Mouse (Mus musculus) gastrocnemius, postnatal 14 days (tissue): ENCODE measurements around the gene Adgrf5. TPM values are rescaled to one million over a fixed set of nuclear protein-coding genes. Genes with fewer than 3 reads are reported as not detected.
"Not testable (repeated sequence)": the region's sequence is repeated elsewhere in the genome, so short reads cannot be mapped to it uniquely, and the experiment has no call there.

Source experiments
- DNase-seq: peaks from one replicate; pipeline ENCODE4 v3.0.0; 2021; ENCODE audit warnings: mixed read lengths
- intact Hi-C: fragments of 180-260 bp; cut with DNase I; formaldehyde crosslinking; loops from one replicate; pipeline ENCODE4 v1.15.1; 2025; ENCODE audit warnings: low total_unique reads
- long read RNA-seq, 2 experiments: library from polyadenylated mRNA; stranded (forward); transcript quantifications; one replicate each; pipeline ENCODE4 v2.0.0; 2021
- total RNA-seq, 2 experiments: library from RNA; stranded (reverse); gene quantifications; 2 replicates each; pipeline ENCODE4 v1.2.3; 2021

Adgrf5 gene
- total RNA-seq, result 100 to 1,000 TPM in 1 of 2 experiments, 10 to 100 TPM in 1; 81.4 to 133 TPM
- long read RNA-seq, experiment 1, full-length matches to known transcripts, result 3 of 22 reads
- long read RNA-seq, experiment 1, partial matches to known transcripts, result 2 of 22 reads
- long read RNA-seq, experiment 1, other reads (novel, unspliced or antisense), result 17 of 22 reads
- long read RNA-seq, experiment 2, full-length matches to known transcripts, result 5 of 44 reads
- long read RNA-seq, experiment 2, partial matches to known transcripts, result 4 of 44 reads
- long read RNA-seq, experiment 2, other reads (novel, unspliced or antisense), result 35 of 44 reads

GRCm38 (mm10) chr17:43359826-43360619, at the start of gene Adgrf5:
Adgrf5 (plus strand) TSS chr17:43360451.
- intact Hi-C loops, result no loop called here
- no peak for DNase-seq

- DNase-seq, result no peak
- intact Hi-C loops, result loop anchor here (5.0 kb wide), 1 partner anchor 131 kb away; no protein-coding TSS in a partner anchor
Observed at GRCm38 (mm10) chr17:43325986-43326671, 34.1 kb upstream of the Adgrf5 start.

GRCm38 (mm10) chr17:43326726-43327700, 33.2 kb upstream of the Adgrf5 start:
- peak; percentile 41 for DNase-seq
- intact Hi-C loops, result loop anchor here (5.0 kb wide), 1 partner anchor 130 kb away; no protein-coding TSS in a partner anchor

GRCm38 (mm10) chr17:43327810-43328209, 32.4 kb upstream of the Adgrf5 start:
- intact Hi-C loops, result loop anchor here (5.0 kb wide), 1 partner anchor 129 kb away; no protein-coding TSS in a partner anchor

DNA sequence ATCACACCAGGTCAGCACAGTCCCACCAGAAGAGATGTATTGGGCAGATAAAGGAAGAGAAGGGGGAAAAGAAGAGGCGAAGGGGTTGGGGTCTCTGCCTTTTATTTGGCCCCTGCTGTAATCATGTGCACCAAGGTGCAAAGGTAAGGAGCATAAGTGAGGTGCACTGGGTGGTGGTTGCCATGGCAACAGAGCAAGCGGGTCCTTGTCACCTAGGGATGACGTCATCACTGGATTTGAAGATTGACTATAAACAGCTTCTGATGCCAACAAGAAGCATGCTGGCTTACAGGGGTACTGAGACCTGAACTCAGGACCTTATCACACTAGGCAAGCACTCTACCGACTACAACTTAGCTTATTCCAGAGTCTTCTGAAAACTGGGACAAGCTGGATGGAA, 31.0 kb upstream of the Adgrf5 start:
- no peak for DNase-seq
- intact Hi-C loops, result loop anchor here (5.0 kb wide), 1 partner anchor 128 kb away; no protein-coding TSS in a partner anchor

More at GRCm38 (mm10) chr17:43327810-43328209, 32.4 kb upstream of the Adgrf5 start:
- no peak for DNase-seq

DNA sequence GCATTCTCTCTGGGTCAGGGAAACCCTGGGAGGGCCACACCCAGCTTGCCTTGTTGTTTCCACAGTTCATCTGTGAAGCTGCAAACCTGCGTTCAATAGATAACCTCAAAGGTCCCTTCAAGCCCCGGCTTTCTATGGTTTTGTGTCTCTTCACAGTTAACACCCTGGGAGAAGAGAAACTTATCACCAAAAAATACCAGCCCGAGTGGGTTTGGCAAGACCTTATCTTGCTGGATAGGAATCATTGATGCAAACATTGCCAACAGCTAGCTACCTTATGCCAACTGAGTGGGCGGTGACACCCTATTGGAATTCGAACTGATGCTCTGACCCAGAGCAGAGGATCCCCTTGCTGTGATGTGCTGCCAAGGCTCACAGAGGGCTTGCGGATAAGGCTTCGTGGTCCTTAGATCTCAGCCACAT, 30.5 kb upstream of the Adgrf5 start:
- DNase-seq, result no peak
- intact Hi-C loops, result loop anchor here (5.0 kb wide), 1 partner anchor 128 kb away; no protein-coding TSS in a partner anchor

DNA sequence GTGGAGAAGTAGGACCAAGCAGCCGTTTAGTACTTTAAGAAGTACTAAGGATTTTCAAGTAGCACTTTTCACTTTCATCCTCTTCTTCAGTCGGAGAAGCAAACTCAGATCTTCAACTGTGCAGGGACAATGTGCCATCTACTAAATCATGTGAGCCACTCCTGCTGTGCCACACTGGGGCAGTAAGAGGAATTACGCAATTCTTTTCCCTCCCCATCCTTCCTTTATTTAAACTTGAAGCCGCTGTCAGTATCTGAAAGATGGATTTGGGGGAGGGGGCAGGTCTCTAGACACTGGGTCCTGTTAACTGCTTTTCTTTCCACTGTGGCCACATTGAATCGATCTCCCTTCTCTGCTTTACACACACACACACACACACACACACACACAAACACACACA, 27.6 kb upstream of the Adgrf5 start:
- intact Hi-C loops, result no loop called here
- no peak for DNase-seq

- no peak for DNase-seq
- intact Hi-C loops, result no loop called here
Observed at GRCm38 (mm10) chr17:43334074-43334473, 26.2 kb upstream of the Adgrf5 start.

- no peak for DNase-seq
- intact Hi-C loops, result no loop called here
Observed at GRCm38 (mm10) chr17:43337643-43338042, 22.6 kb upstream of the Adgrf5 start.

GRCm38 (mm10) chr17:43338279-43338678, 22.0 kb upstream of the Adgrf5 start:
- intact Hi-C loops, result no loop called here

GRCm38 (mm10) chr17:43346499-43346898, 13.8 kb upstream of the Adgrf5 start:
- intact Hi-C loops, DNase-seq: not testable (repeated sequence)

More at GRCm38 (mm10) chr17:43338279-43338678, 22.0 kb upstream of the Adgrf5 start:
- no peak for DNase-seq

- intact Hi-C loops, result no loop called here
- no peak for DNase-seq
Observed at GRCm38 (mm10) chr17:43357902-43358539, 2.2 kb upstream of the Adgrf5 start.

DNA sequence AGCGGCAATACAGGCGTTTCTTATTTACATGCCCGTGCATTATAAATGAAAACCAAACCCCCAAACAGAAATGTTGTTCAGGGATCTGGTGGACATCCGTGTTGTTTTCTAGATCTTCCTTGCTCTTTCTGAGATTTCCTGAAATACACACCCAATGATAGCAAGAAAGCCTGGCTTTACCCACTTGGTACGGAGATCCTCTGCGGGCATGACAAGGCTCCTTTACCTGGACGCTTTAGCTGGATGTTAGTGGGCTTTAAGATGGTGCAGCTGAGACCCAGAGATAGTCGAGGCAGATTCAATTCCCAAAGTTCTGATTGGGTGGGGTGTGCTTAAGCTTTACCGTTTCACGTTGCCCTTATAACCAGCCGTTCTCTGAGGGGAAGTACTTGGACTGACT, 770 bp downstream of the Adgrf5 start:
- intact Hi-C loops, result no loop called here
- DNase-seq, result no peak

GRCm38 (mm10) chr17:43362362-43362761, 2.1 kb downstream of the Adgrf5 start:
- no peak for DNase-seq
- intact Hi-C loops, result no loop called here

DNA sequence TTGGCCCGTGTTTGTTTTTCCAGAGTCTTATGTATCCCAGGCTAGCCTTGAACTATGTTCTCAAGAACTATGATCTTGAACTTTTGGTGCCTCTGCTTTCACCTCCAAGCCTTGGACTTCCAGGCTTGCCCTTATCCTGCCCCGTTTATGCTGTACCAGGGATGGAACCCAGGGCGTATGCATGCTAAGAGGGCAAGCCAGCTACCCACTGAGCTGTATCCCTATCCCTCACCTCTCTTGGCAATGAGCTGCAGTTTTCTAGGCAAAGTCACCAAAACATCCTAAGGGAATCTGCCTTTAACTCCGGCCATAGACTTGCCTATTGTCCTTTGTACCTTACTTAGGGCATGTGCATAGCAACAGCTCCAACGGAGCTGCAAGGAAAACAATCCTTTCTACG, 2.6 kb downstream of the Adgrf5 start:
- DNase-seq, result no peak
- intact Hi-C loops, result no loop called here

- DNase-seq, result no peak
- intact Hi-C loops, result no loop called here
Observed at GRCm38 (mm10) chr17:43363921-43364320, 3.7 kb downstream of the Adgrf5 start.

DNA sequence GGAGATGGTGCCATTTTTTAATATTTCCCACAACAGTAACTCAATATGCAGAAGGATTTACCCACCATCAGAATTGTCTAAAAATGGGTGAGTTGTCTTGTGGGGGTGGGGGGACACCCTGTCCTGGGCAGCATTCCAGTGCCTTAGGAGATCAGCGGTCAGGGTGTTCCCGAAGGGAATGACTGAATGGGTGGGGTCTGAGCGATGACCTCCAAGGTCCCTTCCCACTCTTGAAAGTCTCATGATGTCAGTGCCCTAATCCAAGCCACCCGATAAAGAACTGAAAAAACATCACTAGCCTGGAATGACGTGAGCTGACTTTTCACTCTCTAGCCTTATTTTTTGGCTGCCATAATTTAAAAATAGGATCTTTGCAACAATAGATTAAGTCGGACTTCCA, 5.0 kb downstream of the Adgrf5 start:
- DNase-seq, result no peak
- intact Hi-C loops, result no loop called here

DNA sequence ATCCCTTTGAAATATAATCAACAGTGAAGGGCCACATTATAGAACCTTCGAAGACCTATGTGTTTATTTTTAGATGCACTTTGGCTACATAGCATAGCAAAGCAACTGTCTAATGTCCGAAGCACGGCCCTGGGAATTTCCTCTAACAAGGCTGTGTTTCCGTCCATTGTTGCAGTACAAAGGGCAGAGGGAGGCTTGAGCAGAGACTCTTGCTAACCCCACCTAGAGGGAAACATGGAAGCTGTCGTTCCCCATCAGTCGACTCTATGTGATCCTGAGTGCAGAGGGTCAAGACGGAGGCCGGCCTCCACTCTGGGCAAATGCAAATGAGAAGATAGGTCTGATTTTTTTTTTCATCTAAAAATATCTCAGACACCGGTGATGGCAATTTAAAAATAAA, 6.2 kb downstream of the Adgrf5 start:
- no peak for DNase-seq
- intact Hi-C loops, result no loop called here
